Mouse (Mus musculus): Measurements from ENCODE around the gene Rnf144a.

DNA sequence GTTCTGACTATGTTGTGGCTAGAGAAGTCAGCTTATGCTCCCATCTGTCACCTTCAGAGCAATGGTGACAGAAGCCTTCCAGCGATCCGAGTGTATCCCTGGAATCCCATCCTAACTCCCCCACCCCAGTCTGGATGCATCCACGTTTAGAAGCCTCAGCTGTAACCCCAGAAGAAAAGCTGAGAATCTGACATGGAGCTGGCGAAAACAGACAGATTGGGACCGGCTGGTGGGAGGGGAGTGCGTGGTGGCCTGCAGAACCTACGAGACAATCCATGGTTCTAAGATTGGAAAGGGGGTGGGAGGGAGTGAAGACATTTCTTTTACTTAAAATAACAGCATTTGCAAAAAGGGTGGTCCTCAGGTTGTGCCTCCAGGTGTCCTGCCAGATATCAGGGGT is 37.4 kb downstream of the Rnf144a start:
- TF ChIP-seq CTCF (IDR thresholded peaks at IDR 0.05; ENCODE audit: borderline replicate concordance, extremely low read depth, insufficient read depth, insufficient read length) = no peak
- no peak for TF ChIP-seq POLR2A (IDR thresholded peaks at IDR 0.05; ENCODE audit: borderline replicate concordance, extremely low read depth, insufficient read depth, insufficient read length, poor library complexity, severe bottlenecking)

Measured in brain, embryonic 14.5 days (tissue).